Mouse (Mus musculus): ENCODE data around the gene Stx2. TPM values are rescaled to one million over a fixed set of nuclear protein-coding genes. Genes with fewer than 3 reads are reported as not detected.

The Stx2 gene
- polyA plus RNA-seq, 1 experiment from 2014 or later, result 65.5 TPM

DNA sequence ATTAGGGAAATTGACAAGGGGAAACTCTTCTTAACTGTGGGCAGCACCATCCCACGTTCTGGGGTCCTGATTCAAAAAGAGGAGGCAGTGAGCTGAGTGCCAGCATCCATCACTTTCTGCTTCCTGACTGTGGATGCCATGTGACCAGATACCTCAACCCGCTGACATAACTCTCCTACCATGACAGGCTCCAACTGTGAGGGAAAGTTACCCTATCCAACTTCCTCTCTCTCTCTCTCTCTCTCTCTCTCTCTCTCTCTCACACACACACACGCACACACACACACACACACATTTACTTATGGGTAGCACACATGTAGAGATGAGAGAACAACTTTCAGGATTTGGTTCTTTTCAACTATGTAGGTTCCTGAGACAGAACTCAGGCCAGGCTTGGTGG lies 1.2 kb upstream of the Stx2 start:
- H3K9ac ChIP-seq, result peak overlapping the region; percentile 94; the same call in 1 of the 2 replicates

DNA sequence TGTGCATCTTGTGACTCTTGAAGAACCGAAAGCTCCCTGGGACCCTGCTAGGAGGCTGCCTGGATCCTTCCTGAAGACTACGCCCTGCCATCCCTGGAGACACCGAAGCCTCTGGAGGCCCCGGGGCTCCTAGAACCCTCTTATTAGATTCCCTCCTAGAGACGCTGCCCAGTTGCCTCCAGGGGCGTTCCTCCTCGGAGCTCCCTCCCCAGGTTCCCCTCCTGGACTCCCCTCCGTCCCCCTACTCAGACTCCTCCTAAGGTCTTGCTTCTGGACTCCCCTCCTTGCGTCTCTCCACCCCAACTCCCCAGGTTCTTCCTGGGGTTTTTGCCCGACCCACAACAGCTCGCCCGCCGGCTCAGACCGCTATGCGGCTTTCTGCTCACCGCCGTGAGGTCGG lies 366 bp downstream of the Stx2 start:
- H3K27me3 ChIP-seq, result no peaks in the 10 kb centered on the region
- H3K4me2 ChIP-seq, result peak overlapping the region; percentile 71
- peak overlapping the region; percentile 94 for H3K9ac ChIP-seq
- peak overlapping the region; percentile 98 for H3K27ac ChIP-seq (replicated peaks)
- under 1% methylated on average over 18 of the region's 18 CpGs for WGBS (ENCODE audit: insufficient replicate concordance)
- ATAC-seq (ENCODE audit: insufficient read depth), result peak; percentile 51
- H3K4me3 ChIP-seq (replicated peaks), result peak overlapping the region; percentile 87
- H3K9me3 ChIP-seq (replicated peaks), result no peaks in the 10 kb centered on the region
- H3K36me3 ChIP-seq (replicated peaks), result peaks cover 24% of the 10 kb centered on the region
- peaks cover 70% of the 10 kb centered on the region for H3K4me1 ChIP-seq (replicated peaks)

More for the DNA sequence above, 1.2 kb upstream of the Stx2 start:
- Histone ChIP-seq H3K27ac (replicated peaks) (peak overlapping the region; percentile 84), H3K4me3 (replicated peaks) (no peak overlapping the region), H3K4me2 (peak overlapping the region; percentile 71; the same call in 1 of the 2 replicates), H3K27me3 (no peaks in the 10 kb centered on the region), H3K36me3 (replicated peaks) (peaks cover 16% of the 10 kb centered on the region), H3K9me3 (replicated peaks) (no peaks in the 10 kb centered on the region), H3K4me1 (replicated peaks) (peaks cover 54% of the 10 kb centered on the region)
- 35% methylated on average over 3 of the region's 3 CpGs for WGBS (ENCODE audit: insufficient replicate concordance)
- no peak for ATAC-seq (ENCODE audit: insufficient read depth)

DNA sequence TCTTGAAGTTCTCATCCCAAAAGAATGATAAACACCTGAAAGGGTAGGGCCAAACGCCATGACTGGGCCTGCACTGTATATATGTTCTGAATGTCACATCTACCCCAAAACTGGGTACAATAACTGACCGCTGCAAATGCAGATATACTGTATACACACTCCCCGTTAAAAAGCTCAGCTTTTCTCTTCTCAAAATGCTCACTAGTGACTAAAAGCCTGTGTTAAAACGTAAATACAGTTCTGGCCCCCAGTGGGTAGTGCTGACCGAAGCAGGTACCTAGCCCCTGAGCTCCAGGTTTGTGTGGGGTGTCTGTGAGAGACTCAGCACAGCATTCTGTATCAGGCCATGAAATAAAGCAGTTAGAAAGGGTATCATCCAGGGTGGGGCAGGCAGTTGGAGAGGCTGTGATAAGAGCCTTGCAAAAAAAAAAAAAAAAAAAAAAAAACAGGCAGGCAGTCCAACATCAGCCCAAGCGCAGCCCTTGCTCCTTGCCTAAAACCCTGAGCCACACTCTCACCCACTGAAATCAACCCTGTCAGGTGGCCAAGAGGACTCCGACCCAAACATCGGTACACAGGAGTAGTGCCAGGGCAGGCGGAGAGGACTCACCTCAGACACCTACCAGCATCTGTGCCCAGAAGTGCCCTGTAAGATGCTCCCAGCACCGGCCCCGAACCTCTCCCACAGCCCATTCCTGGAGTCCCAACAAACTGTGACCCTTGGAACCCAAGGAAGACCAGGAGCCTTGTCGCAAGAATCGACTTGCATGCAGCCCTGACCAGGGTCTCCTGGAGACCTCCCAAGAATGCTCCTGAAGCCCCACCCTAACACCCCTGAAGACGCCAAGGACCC lies 1.0 kb downstream of the Stx2 start:
- Histone ChIP-seq H3K4me2 (peak overlapping the region; percentile 71), H3K9me3 (replicated peaks) (no peaks in the 10 kb centered on the region), H3K36me3 (replicated peaks) (peaks cover 28% of the 10 kb centered on the region), H3K9ac (peak overlapping the region; percentile 94), H3K4me1 (replicated peaks) (peaks cover 70% of the 10 kb centered on the region), H3K27ac (replicated peaks) (peak overlapping the region; percentile 98), H3K27me3 (no peaks in the 10 kb centered on the region), H3K4me3 (replicated peaks) (peak overlapping the region; percentile 87)
- 17% methylated on average over 14 of the region's 14 CpGs for WGBS (ENCODE audit: insufficient replicate concordance)
- peak; percentile 68 for ATAC-seq (ENCODE audit: insufficient read depth)

DNA sequence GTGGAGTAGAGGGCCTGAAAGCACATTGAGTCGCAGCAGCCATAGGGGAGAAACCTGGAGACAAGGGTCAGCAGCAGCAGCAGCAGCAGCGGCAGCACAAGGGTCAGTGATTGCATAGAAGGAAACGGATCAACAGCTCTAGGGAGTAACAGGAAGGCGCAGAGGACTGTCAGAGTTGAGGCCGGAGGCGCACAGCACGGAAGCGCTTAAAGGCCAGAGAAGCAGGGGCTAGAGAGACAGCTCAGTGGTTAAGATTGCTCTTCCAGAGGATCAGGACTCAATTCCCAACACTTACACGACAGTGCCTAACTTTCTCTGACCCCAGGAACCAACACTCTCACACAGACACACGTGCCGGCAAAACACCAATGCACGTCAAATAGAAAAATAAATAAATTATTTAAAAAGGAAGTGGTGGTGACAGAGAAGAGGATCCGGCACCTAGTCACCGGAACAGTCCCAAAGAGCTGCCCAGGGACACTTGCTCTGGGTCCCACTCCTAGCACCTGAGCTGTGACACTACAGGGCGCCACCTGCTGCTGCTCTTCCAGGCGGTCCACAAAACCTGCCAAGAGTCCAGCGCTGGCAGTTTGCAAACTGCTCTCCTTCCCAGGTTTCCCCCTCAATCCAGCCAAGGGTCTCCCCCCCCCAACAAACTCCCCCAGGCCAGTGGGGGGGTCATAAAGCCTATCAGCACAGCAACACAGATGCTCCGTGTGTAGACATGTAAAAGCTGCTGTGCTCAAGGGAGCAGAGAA lies 2.2 kb downstream of the Stx2 start:
- H3K4me3 ChIP-seq (replicated peaks), result peak overlapping the region; percentile 87
- H3K4me2 ChIP-seq, result peak overlapping the region; percentile 71
- no peaks in the 10 kb centered on the region for H3K9me3 ChIP-seq (replicated peaks)
- no peaks in the 10 kb centered on the region for H3K27me3 ChIP-seq
- H3K27ac ChIP-seq (replicated peaks), result peak overlapping the region; percentile 98
- ATAC-seq (ENCODE audit: insufficient read depth), result no peak
- peaks cover 31% of the 10 kb centered on the region for H3K36me3 ChIP-seq (replicated peaks)
- H3K4me1 ChIP-seq (replicated peaks), result peaks cover 77% of the 10 kb centered on the region
- 24% methylated on average over 18 of the region's 18 CpGs for WGBS (ENCODE audit: insufficient replicate concordance)
- H3K9ac ChIP-seq, result peak overlapping the region; percentile 94

DNA sequence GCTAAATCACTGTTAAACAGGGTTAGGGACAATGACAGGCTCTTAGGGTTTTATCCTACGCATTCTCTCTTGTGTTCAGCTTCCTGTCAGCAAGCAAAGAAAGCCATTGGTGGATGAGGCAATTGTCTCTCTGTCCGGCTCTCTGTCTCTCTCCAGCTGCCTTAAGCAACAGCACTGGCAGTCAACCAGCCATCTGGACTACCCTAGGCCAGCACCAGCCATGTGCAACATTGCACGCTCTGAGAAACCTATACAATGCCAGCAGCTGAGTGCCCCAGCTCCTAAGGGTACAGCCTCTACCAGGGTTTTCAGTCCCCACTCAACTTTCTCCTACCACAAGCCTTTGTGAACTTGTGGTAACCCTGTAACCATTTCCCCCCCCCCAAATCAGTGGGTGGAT lies 3.0 kb downstream of the Stx2 start:
- Histone ChIP-seq H3K4me3 (replicated peaks) (peak overlapping the region; percentile 87), H3K36me3 (replicated peaks) (peaks cover 31% of the 10 kb centered on the region), H3K9me3 (replicated peaks) (no peaks in the 10 kb centered on the region), H3K27ac (replicated peaks) (peak overlapping the region; percentile 98), H3K27me3 (no peaks in the 10 kb centered on the region), H3K4me1 (replicated peaks) (peaks cover 82% of the 10 kb centered on the region), H3K4me2 (peak overlapping the region; percentile 71), H3K9ac (peak overlapping the region; percentile 94)
- WGBS (ENCODE audit: insufficient replicate concordance), result 71% methylated on average over 3 of the region's 3 CpGs
- no peak for ATAC-seq (ENCODE audit: insufficient read depth)

DNA sequence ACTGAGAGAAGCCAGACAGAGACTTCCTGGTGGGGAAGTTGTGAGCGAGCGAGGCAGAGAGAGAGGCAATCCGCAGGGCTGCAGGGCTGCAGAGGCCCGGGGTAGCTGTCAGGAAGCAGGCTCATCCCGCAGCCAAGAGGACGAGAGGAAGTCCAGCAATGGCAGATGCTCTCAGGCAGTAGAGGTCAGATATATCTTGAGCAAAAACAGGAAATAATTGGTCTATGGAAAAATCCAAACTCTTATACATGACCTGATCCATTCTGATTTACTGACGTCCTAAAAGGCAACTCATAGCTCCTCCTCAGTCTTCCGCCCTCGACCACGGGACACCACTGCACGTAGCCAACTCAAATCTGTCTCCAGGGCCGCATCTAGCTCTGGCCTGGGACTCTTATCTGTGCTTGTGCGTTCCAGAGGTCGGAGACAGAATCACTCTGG lies 5.8 kb downstream of the Stx2 start:
- Histone ChIP-seq H3K4me2 (peak overlapping the region; percentile 68), H3K9me3 (replicated peaks) (no peaks in the 10 kb centered on the region), H3K36me3 (replicated peaks) (peaks cover 59% of the 10 kb centered on the region), H3K27me3 (no peaks in the 10 kb centered on the region), H3K4me3 (replicated peaks) (peak overlapping the region; percentile 27), H3K4me1 (replicated peaks) (peaks cover 80% of the 10 kb centered on the region), H3K27ac (replicated peaks) (peak overlapping the region; percentile 98), H3K9ac (peak overlapping the region; percentile 51; the same call in 1 of the 2 replicates)
- peak; percentile 12; the same call in 1 of the 2 replicates for ATAC-seq (ENCODE audit: insufficient read depth)
- 12% methylated on average over 14 of the region's 14 CpGs for WGBS (ENCODE audit: insufficient replicate concordance)

DNA sequence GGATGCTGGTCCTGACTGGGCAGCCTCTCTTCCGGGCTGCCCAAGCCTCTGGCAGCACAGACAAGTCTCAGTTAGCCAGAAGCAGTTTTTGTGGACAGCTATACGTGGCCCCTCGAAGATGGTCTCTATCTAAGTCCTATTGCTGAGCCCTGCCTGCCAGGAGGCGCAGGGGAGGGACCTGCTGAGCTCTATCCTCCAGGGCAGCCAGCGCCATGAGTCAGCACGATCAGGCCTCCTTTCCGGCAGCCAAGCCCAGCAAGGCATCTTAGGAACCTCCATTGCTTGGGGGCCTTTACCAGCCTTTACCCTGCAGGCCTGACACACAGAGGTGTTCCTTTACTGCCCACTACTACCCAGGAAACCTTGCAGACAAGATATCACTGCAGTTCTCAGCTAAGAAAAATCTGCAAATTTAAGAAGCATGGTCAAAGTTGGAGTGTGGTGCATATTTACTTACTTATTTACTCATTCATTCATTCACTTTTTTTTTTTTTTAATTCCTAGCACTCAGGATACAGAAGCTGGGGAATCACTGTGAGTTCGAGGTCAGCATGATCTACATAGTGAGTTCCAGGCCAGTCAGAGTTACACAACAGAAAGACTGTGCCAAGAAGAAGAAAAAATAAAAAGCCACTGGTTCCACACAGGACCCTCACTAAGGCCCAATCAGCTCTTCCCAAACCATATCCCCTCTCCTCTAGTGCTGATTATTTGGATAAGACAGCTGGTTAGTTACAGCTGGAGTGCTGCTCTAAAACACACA lies 7.5 kb downstream of the Stx2 start:
- Histone ChIP-seq H3K9ac (peak overlapping the region; percentile 51), H3K4me1 (replicated peaks) (peaks cover 68% of the 10 kb centered on the region), H3K9me3 (replicated peaks) (no peaks in the 10 kb centered on the region), H3K4me3 (replicated peaks) (peak overlapping the region; percentile 37), H3K27ac (replicated peaks) (peak overlapping the region; percentile 98), H3K36me3 (replicated peaks) (peaks cover 73% of the 10 kb centered on the region), H3K27me3 (no peaks in the 10 kb centered on the region), H3K4me2 (peak overlapping the region; percentile 68)
- 12% methylated on average over 8 of the region's 8 CpGs for WGBS (ENCODE audit: insufficient replicate concordance)
- peak; percentile 85 for ATAC-seq (ENCODE audit: insufficient read depth)

DNA sequence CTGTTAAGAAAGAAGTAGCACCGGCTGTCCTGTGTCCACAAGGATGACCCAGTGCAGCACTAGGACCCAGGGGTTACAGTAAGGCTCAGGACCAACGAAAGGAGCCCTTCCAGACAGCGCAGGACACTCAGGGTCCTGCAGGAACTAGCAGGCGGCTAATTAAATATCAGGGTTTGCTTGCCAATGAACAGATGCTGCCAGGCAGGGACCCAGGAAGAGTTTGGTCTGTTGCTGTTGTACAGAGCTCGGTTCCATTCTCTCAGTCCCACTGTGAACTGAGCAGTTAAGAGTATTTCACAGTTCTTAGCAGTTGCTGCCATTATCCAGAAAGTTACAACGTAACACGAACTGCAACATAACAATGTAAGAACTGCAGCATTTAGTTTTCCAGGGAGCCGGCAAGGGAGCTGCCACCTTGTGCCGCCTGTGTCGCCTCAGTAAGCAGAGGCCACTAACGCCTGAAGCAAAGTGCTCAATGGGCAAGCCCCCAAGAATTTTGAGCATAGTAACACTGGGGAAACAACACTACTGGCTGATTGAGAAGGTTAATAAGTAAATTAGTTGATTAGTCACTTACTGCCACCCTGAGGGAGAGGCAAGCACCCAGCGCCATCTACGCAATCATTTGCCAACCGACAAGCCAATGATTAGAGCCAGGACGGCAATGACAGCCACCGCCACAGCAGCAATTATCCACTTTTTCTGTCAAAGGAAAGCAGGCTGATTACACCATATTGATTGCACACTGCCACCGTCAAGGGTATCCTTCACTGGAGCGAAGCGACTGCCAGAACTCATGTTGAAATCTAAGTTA lies 21.0 kb downstream of the Stx2 start:
- H3K4me2 ChIP-seq, result no peak overlapping the region
- H3K9ac ChIP-seq, result no peak overlapping the region
- ATAC-seq (ENCODE audit: insufficient read depth), result no peak
- H3K27me3 ChIP-seq, result no peaks in the 10 kb centered on the region
- H3K27ac ChIP-seq (replicated peaks), result no peak overlapping the region
- no peak overlapping the region for H3K4me3 ChIP-seq (replicated peaks)
- H3K9me3 ChIP-seq (replicated peaks), result no peaks in the 10 kb centered on the region
- H3K4me1 ChIP-seq (replicated peaks), result no peaks in the 10 kb centered on the region
- 90% methylated on average over 19 of the region's 19 CpGs for whole genome bisulfite sequencing (ENCODE audit: insufficient replicate concordance)
- H3K36me3 ChIP-seq (replicated peaks), result peaks cover 86% of the 10 kb centered on the region

DNA sequence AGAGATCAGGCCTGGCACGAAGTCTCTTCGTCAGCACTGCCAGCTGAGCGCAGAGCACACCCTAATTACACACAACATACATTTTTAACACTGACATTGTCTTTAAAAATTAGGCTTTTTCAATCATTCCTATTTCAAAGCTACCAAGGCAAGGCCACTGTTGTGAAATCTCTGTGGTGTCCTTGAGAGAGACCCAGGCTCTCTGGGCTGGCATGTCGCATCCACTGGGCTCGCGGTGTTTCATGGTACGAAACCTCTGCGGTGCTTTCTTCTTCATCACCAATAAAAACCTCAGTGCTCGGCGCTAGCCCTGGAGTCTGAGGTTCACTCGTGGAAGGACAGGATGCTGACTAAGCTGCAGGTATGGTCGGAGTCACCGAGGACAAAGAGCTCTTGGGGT lies 22.4 kb downstream of the Stx2 start:
- no peak for ATAC-seq (ENCODE audit: insufficient read depth)
- 92% methylated on average over 13 of the region's 13 CpGs for WGBS (ENCODE audit: insufficient replicate concordance)

DNA sequence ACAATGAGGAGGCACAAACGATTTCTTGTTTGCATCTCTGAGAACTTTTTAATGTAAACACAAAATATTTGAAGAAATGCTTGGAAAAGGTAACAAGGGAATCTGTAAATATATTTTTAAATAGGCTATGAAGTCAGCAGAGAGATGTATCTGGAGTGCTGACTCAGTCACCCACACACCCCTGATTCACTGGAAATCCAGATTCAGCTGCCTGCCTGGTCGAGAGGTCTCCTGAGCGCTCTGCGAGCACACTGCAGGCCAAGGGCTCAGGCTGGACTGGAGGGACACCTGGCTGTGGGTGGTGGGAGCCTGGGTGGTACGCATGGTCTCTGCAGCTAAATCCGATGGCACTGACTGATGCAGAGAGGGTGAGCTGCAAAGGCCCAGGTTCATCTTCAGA lies 23.8 kb downstream of the Stx2 start:
- no peak overlapping the region for H3K27ac ChIP-seq (replicated peaks)
- H3K36me3 ChIP-seq (replicated peaks), result peaks cover 58% of the 10 kb centered on the region
- H3K9ac ChIP-seq, result no peak overlapping the region

More for the DNA sequence above, 22.4 kb downstream of the Stx2 start:
- no peak overlapping the region for H3K4me3 ChIP-seq (replicated peaks)
- peaks cover 72% of the 10 kb centered on the region for H3K36me3 ChIP-seq (replicated peaks)
- no peak overlapping the region for H3K9ac ChIP-seq
- H3K27ac ChIP-seq (replicated peaks), result no peak overlapping the region
- no peaks in the 10 kb centered on the region for H3K9me3 ChIP-seq (replicated peaks)
- no peaks in the 10 kb centered on the region for H3K27me3 ChIP-seq
- no peak overlapping the region for H3K4me2 ChIP-seq
- 0 out of 2 replicates have a peak, but pooled peaks cover 4% of the 10 kb centered on the region for H3K4me1 ChIP-seq (replicated peaks)

More for the DNA sequence above, 23.8 kb downstream of the Stx2 start:
- Histone ChIP-seq H3K9me3 (replicated peaks) (no peaks in the 10 kb centered on the region), H3K27me3 (no peaks in the 10 kb centered on the region), H3K4me3 (replicated peaks) (no peak overlapping the region), H3K4me2 (no peak overlapping the region), H3K4me1 (replicated peaks) (0 out of 2 replicates have a peak, but pooled peaks cover 4% of the 10 kb centered on the region)
- WGBS (ENCODE audit: insufficient replicate concordance), result 81% methylated on average over 6 of the region's 6 CpGs
- ATAC-seq (ENCODE audit: insufficient read depth), result no peak

All from liver, embryonic 15.5 days (tissue).